Mouse (Mus musculus) kidney, adult 2 months (tissue): ENCODE results near the gene Xrra1. TPM values are rescaled to one million over a fixed set of nuclear protein-coding genes. Genes with fewer than 3 reads are reported as not detected.

ENCODE experiments used
- DNase-seq: peaks from one replicate; pipeline ENCODE4 v3.0.0; 2021
- H3K27ac ChIP-seq: fragments of 200-500 bp; 2 replicates; pipeline ENCODE4 v1.5.1; 2012; ENCODE audit warnings: low read depth, low read length, control low read depth, inconsistent platforms; ENCODE audit not compliant: insufficient read depth
- H3K27me3 ChIP-seq: fragments of 200-500 bp; replicated peaks from 2 replicates; pipeline ENCODE4 v1.6.1; 2012; ENCODE audit warnings: mild to moderate bottlenecking, moderate library complexity, low read length, inconsistent platforms; ENCODE audit not compliant: control insufficient read depth, insufficient read depth
- H3K36me3 ChIP-seq: fragments of 200-500 bp; 2 replicates; pipeline ENCODE4 v1.6.1; 2012; ENCODE audit warnings: mild to moderate bottlenecking, moderate library complexity, low read length, inconsistent platforms; ENCODE audit not compliant: control insufficient read depth, insufficient read depth
- H3K4me1 ChIP-seq: fragments of 200-500 bp; 2 replicates; pipeline ENCODE4 v1.6.1; 2011; ENCODE audit warnings: low read length; ENCODE audit not compliant: control insufficient read depth, insufficient read depth
- H3K4me3 ChIP-seq: fragments of 200-500 bp; 2 replicates; pipeline ENCODE4 v1.5.1; 2011; ENCODE audit warnings: mild to moderate bottlenecking, low read depth, low read length, control low read depth; ENCODE audit not compliant: insufficient read depth
- CTCF ChIP-seq: fragments of 200-500 bp; conservative IDR thresholded peaks from 2 replicates; pipeline ENCODE4 v1.5.1; 2011; ENCODE audit warnings: low read depth, mild to moderate bottlenecking, control low read depth, low read length, moderate library complexity, mixed read lengths; ENCODE audit not compliant: insufficient read depth, insufficient read length
- POLR2A ChIP-seq: fragments of 200-500 bp; IDR thresholded peaks from one replicate; pipeline ENCODE4 v1.6.1; 2011; ENCODE audit warnings: low read depth, low read length, control low read depth
- WGBS: fragments of 180-500 bp; shearing (Covaris S2); methylation state at CpG from one replicate; pipeline ENCODE4 v1.1.7; 2018; 5-methylcytosine and 5-hydroxymethylcytosine counted together
- polyA plus RNA-seq: library from polyadenylated mRNA; depleted of rRNA; stranded (reverse); fragments of >200 nt; gene quantifications from 2 replicates; pipeline ENCODE4 v1.2.3, GENCODE M21; 2012

The Xrra1 gene
- polyA plus RNA-seq, 1 experiment = 0.22 TPM

- Histone ChIP-seq H3K27ac (no peak overlapping the region), H3K36me3 (peaks cover 7% of the 10 kb centered on the region; the same call in 1 of the 2 replicates), H3K4me3 (no peak overlapping the region), H3K27me3 (no peaks in the 10 kb centered on the region), H3K4me1 (no peaks in the 10 kb centered on the region)
- WGBS = 55% methylated on average over 1 of the region's 1 CpGs
- TF ChIP-seq POLR2A = no peak
- no peak for TF ChIP-seq CTCF
- no peak for DNase-seq
These were observed 7.8 kb upstream of the Xrra1 start for GRCm38 (mm10) chr7:99851121-99851520.

GRCm38 (mm10) chr7:99851618-99852017 lies 7.3 kb upstream of the Xrra1 start:
- Histone ChIP-seq H3K27me3 (no peaks in the 10 kb centered on the region), H3K36me3 (peaks cover 7% of the 10 kb centered on the region; the same call in 1 of the 2 replicates), H3K4me3 (no peak overlapping the region), H3K27ac (no peak overlapping the region), H3K4me1 (peaks cover 2% of the 10 kb centered on the region; the same call in 1 of the 2 replicates)
- WGBS = 74% methylated on average over 6 of the region's 6 CpGs
- no peak for DNase-seq
- TF ChIP-seq CTCF (no peak), POLR2A (no peak)

- Histone ChIP-seq H3K36me3 (peaks cover 4% of the 10 kb centered on the region; the same call in 1 of the 2 replicates), H3K27ac (no peak overlapping the region)
- DNase-seq = no peak
These were observed 5.6 kb upstream of the Xrra1 start for GRCm38 (mm10) chr7:99853350-99853749.

GRCm38 (mm10) chr7:99854311-99854710 lies 4.6 kb upstream of the Xrra1 start:
- Histone ChIP-seq H3K27me3 (no peaks in the 10 kb centered on the region), H3K4me1 (peaks cover 9% of the 10 kb centered on the region), H3K4me3 (no peak overlapping the region), H3K36me3 (no peaks in the 10 kb centered on the region), H3K27ac (no peak overlapping the region)
- DNase-seq = no peak
- TF ChIP-seq CTCF (0 out of 2 replicates have a peak, but pooled peaks have one; percentile 2), POLR2A (no peak)
- WGBS = 84% methylated on average over 4 of the region's 4 CpGs

More at GRCm38 (mm10) chr7:99853350-99853749, 5.6 kb upstream of the Xrra1 start:
- TF ChIP-seq CTCF (peak; percentile 28; the same call in 1 of the 2 replicates), POLR2A (no peak)
- H3K27me3 ChIP-seq = no peaks in the 10 kb centered on the region
- no peak overlapping the region for H3K4me3 ChIP-seq
- WGBS = 59% methylated on average over 7 of the region's 7 CpGs
- H3K4me1 ChIP-seq = peaks cover 9% of the 10 kb centered on the region

GRCm38 (mm10) chr7:99856266-99856861 lies 2.6 kb upstream of the Xrra1 start:
- Histone ChIP-seq H3K27me3 (no peaks in the 10 kb centered on the region), H3K4me3 (no peak overlapping the region), H3K36me3 (no peaks in the 10 kb centered on the region), H3K27ac (no peak overlapping the region), H3K4me1 (peaks cover 9% of the 10 kb centered on the region)
- TF ChIP-seq CTCF (no peak), POLR2A (no peak)
- WGBS = 63% methylated on average over 14 of the region's 14 CpGs
- DNase-seq = no peak

DNA sequence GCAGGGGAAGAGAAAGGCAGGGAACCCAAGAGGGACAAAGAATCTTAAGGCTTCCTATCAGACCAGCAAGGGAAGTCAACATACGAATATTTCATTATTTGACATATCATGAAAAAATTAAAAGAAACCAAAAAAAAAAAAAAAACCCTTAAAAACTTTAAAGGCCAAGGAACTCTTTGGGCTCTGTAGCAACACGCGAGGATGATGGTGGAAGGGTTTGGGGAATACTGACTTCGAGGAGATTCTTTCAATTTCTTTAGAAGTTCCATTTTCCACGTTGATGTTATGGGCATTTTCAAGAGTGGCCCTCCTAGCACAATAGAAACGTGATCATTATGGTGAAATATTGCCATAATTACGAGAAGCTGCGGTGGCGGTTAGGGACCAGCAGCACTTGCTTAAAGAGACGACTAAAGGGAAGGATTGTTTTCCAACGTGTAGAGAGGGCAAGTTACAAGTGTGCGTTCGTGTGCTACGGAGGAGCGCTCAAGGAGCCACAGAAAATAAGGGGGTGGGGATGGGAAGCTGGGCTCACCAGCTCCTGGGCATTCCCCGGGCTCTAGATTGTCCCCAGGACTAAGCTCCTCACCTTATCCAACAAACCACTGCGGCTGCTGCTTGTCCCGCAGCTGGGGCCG lies 622 bp upstream of the Xrra1 start:
- 1% methylated on average over 19 of the region's 19 CpGs for WGBS
- Histone ChIP-seq H3K27me3 (no peaks in the 10 kb centered on the region), H3K27ac (no peak overlapping the region)

DNA sequence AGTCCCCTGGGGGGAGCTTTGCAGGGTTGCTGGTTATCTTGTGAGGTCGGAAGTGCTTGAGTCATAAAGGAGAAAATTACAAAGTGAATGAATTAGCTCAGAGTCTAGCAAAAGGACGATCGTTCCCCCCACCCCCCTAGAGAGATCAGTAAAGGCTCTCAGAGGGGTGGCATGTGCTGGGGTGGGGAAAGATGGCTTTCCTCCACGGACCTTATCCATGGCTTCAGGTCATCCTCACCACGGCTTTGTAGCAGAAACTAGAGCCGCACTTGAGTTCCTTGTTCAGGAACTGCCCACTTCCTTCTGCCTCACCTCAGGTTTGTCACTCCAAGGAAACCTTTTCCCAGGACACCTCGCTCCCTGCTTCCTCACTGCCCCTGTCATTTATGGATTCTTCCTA lies 4.4 kb downstream of the Xrra1 start, which contains the start of gene Spcs2:
Gene Spcs2 (minus strand): TSS at position 101 of the 400 bp plus-strand sequence.
- Histone ChIP-seq H3K36me3 (no peaks in the 10 kb centered on the region), H3K27ac (no peak within 1 kb of the TSS), H3K27me3 (no peaks in the 10 kb centered on the region), H3K4me3 (no peak within 1 kb of the TSS), H3K4me1 (no peaks in the 10 kb centered on the region)
- 48% methylated on average over 7 of the region's 7 CpGs for WGBS
- TF ChIP-seq POLR2A (no peak), CTCF (no peak)
- DNase-seq = no peak

More for the DNA sequence above, 622 bp upstream of the Xrra1 start:
- Histone ChIP-seq H3K36me3 (no peaks in the 10 kb centered on the region), H3K4me3 (peak overlapping the region; percentile 82), H3K4me1 (peaks cover 9% of the 10 kb centered on the region)
- DNase-seq = no peak
- TF ChIP-seq POLR2A (no peak), CTCF (no peak)
